Mouse (Mus musculus) C2C12 (cell line): ENCODE results near the gene Sirt2.

Experiments
- CTCF ChIP-seq: IDR thresholded peaks from one replicate; pipeline ENCODE4 v1.5.1; 2011; ENCODE audit not compliant: control insufficient read depth, insufficient read depth, insufficient read length
- MAX ChIP-seq: IDR thresholded peaks from one replicate; pipeline ENCODE4 v1.6.1; 2011; ENCODE audit warnings: mild to moderate bottlenecking, control low read depth
- MYOD1 ChIP-seq: IDR thresholded peaks from one replicate; pipeline ENCODE4 v1.6.1; 2011; ENCODE audit warnings: low read depth; ENCODE audit not compliant: control insufficient read depth, insufficient read length

GRCm38 (mm10) chr7:28810107-28811066 is 43.9 kb downstream of the Sirt2 start:
- TF ChIP-seq CTCF (no peak), MAX (no peak), MYOD1 (no peak)
